Mouse (Mus musculus): ENCODE results near the gene Mrpl19. TPM values are rescaled to one million over a fixed set of nuclear protein-coding genes. Genes with fewer than 3 reads are reported as not detected.

The Mrpl19 gene
- total and polyA plus RNA-seq, 2 experiments from 2014 or later, result 9.4 to 42.7 TPM

DNA sequence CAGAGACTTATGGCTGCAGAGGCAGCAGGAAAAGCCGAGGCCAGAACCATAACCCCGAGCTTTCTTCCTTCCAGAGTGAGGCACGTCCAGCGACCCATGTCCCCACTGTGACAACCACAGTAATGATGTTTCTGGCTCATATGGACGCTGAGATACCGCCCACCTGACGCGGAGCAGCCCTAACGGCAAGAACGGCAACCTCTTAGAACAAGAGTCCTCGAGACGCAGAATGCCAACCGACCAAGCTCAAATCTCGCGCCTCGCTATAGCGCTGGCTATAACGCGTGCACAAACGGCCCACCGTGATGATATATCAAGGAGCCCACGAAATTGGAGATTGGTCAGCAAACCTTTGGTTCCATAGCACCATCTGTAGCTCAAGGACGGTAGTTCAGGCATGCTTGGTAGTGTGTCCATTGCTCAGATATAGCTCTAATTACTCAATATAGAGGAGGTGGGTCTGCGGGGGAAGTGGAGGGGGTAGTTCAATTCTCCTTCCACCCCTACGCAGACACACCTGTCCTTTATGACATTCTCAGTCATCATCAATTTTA, 55.4 kb downstream of the Mrpl19 start:
- 93% methylated on average over 25 of the region's 25 CpGs for WGBS
- no peaks in the 10 kb centered on the region for H3K36me3 ChIP-seq (ENCODE audit: insufficient read depth)
- H3K9me3 ChIP-seq (ENCODE audit: low read length), result no peaks in the 10 kb centered on the region
- DNase-seq, result no peak
- no peak overlapping the region for H3K27ac ChIP-seq (ENCODE audit: low read depth, low read length)
- H3K4me2 ChIP-seq (ENCODE audit: low read depth), result no peak overlapping the region
- no peak overlapping the region for H3K4me3 ChIP-seq (ENCODE audit: low read depth, low read length)
- H3K9ac ChIP-seq, result no peak overlapping the region
- H3K4me1 ChIP-seq (ENCODE audit: insufficient read depth), result no peaks in the 10 kb centered on the region
- H3K27me3 ChIP-seq (ENCODE audit: insufficient read depth, low read length), result no peaks in the 10 kb centered on the region
- ATAC-seq, result no peak
- TF ChIP-seq CTCF (IDR thresholded peaks at IDR 0.05; ENCODE audit: low read depth), result no peak

Other genes with a start within 250 kb of the Mrpl19 start
- 17.2 and 24.4 TPM in 2 replicates for gene Gcfc2, start 42.3 kb downstream of the Mrpl19 start, total RNA-seq (2014; rRNA removed)
- 1.9 and 4.6 TPM in 2 replicates for gene Gcfc2, start 42.3 kb downstream of the Mrpl19 start, polyA plus RNA-seq (2015; fragmentation: Nextera tagmentation; extraction: Ambion mirVana)
- gene Eva1a, start 75.1 kb upstream of the Mrpl19 start, total RNA-seq (2014; rRNA removed), result 1.3 and 1.4 TPM in 2 replicates
- gene Eva1a, start 75.1 kb upstream of the Mrpl19 start, polyA plus RNA-seq (2015; fragmentation: Nextera tagmentation; extraction: Ambion mirVana), result 1.9 and 2.0 TPM in 2 replicates